Mouse (Mus musculus) v-Abl transformed pro-B cells (cell line): Measurements from ENCODE around the gene Gtf2h4.

Experiments used
- in situ Hi-C, 2 experiments: fragments of 400-800 bp; cut with MboI; formaldehyde crosslinking; loops; one replicate each; pipeline ENCODE4 v1.15.1; 2025; ENCODE audit not compliant: unreplicated experiment in 2 of 2

The Gtf2h4 gene

GRCm38 (mm10) chr17:35643609-35644236 is 29.8 kb downstream of the Gtf2h4 start, which contains the start of gene Mucl3:
Gene Mucl3, minus strand, starts transcription at chr17:35643695.
- in situ Hi-C loops = no loop called here

- in situ Hi-C loops = loop anchor here in 1 of 2 experiments (10.0 kb wide), 1 partner anchor 85 kb away; no protein-coding TSS in a partner anchor
Observed at GRCm38 (mm10) chr17:35639352-35639751, 34.2 kb downstream of the Gtf2h4 start.

GRCm38 (mm10) chr17:35638475-35639190 is 34.9 kb downstream of the Gtf2h4 start:
- in situ Hi-C loops = loop anchor here in 1 of 2 experiments (10.0 kb wide), 1 partner anchor 86 kb away; no protein-coding TSS in a partner anchor

- in situ Hi-C loops = loop anchor here in 1 of 2 experiments (10.0 kb wide), 1 partner anchor 88 kb away; no protein-coding TSS in a partner anchor
Observed at GRCm38 (mm10) chr17:35636363-35636762, 37.2 kb downstream of the Gtf2h4 start.

- in situ Hi-C loops = loop anchor here in 1 of 2 experiments (10.0 kb wide), 1 partner anchor 89 kb away; no protein-coding TSS in a partner anchor
Observed at GRCm38 (mm10) chr17:35635699-35636111, 37.8 kb downstream of the Gtf2h4 start.

- in situ Hi-C loops = loop anchor here in 1 of 2 experiments (10.0 kb wide), 1 partner anchor 90 kb away; no protein-coding TSS in a partner anchor
Observed at GRCm38 (mm10) chr17:35635202-35635601, 38.3 kb downstream of the Gtf2h4 start.

- in situ Hi-C loops = loop anchor here in 1 of 2 experiments (10.0 kb wide), 1 partner anchor 91 kb away; no protein-coding TSS in a partner anchor
Observed at GRCm38 (mm10) chr17:35633992-35634391, 39.5 kb downstream of the Gtf2h4 start.

GRCm38 (mm10) chr17:35626537-35626936 is 47.0 kb downstream of the Gtf2h4 start, which contains the start of gene Gm9573:
Gene Gm9573, minus strand, starts transcription at chr17:35626637.
- in situ Hi-C loops = loop anchor here in 1 of 2 experiments (5.0 kb wide), 1 partner anchor 91 kb away; no protein-coding TSS in a partner anchor
